Mouse (Mus musculus): ENCODE data around the gene Cenpx.

Gene Cenpx

GRCm38 (mm10) chr11:120726243-120727168, 13.0 kb upstream of the Cenpx start:
- in situ Hi-C loops (cut with MboI, MseI), result no loop called here

DNA sequence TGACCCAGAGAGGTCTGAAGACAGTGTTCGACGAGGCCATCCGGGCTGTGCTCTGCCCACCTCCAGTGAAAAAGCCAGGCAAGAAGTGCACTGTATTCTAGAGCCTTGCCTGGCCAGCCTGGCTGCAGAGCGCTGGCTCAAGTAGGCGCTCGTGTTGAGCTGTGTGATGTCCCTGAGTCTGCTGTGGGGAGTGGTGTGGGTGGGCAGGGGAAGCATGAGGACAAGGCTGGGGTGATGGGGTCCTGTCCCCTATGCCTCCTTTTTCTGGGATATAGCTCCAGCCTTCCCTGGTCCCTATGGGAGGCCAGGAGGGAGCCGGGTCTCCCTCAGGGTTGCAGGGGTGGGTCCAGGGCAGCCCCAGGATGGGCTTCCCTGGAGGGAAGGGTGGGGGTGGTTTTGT, 10.0 kb upstream of the Cenpx start:
- in situ Hi-C loops (cut with MboI, MseI), result no loop called here

GRCm38 (mm10) chr11:120722761-120723382, 9.3 kb upstream of the Cenpx start:
- in situ Hi-C loops (cut with MboI, MseI), result no loop called here

DNA sequence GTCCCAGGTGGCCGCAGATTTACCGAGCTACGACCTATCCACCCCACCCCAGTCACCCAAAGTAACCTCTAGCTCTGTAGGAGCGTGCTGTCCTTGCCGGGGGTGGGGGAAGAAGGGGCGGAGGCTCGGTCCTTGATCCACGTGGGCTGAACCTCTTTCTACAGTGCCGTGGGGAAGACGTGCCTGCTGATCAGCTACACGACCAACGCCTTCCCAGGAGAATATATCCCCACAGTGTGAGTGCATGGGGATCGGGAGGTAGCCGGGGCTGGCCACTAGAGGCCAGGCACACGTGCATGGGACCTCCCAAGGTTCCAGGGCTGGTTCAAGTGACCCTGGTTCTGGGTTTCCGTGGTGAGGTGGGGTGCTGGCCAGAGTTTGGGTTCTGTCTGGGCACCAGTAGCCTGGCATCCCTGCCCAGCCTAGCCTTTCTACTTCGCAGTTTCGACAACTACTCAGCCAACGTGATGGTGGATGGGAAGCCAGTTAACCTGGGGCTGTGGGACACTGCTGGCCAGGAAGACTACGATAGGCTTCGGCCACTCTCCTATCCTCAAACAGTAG, 8.6 kb upstream of the Cenpx start:
- in situ Hi-C loops (cut with MboI, MseI), result no loop called here

DNA sequence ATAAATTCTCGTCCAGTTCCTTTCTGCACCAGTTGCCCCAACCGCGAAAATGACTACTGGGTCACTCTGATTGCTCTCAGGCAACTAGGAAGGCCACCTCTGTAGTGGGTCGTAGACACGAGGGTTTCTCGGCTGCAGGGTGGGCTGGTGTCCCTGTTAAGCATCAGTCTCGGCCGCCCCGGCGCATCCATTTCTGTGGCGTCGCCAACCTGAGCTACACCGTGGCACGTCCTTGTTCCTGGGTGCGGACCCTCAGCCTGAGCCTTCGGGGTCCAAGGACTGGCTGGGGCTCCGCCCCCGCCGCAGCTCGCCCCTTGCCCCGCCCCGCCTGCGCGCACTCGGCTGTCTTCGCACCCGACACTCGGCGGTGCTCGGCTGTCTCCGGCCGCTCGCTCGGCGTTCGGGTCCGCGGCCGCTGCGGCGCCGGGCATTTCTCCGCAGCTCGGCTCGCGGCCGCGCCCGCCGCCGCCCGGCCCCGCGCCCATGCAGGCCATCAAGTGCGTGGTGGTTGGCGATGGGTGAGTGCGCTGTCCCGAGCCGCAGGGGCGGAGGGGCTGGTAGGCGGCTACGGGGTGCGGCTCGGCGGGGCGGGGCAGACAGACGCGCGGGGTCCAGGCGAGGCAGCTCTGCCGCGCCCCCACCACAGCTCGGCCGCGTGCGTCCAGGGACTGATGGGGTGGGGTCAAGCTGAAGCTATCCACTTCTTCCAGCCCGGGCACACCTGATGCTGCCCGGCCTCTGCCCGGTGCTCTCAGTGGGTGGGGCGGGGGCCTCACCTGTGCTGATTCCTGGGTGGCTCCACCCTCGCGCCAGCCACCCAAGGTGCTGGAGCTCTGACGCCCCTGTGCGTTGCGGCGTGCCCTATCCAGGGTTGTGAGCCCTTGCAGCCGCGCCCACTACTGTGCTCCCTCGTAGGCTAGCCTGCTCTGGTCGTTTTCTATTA, 7.9 kb upstream of the Cenpx start, which contains the start of gene Rac3:
TSS of gene Rac3 (plus strand) at position 347 of the 943 bp plus-strand sequence.
- in situ Hi-C loops (cut with MboI, MseI), result no loop called here

DNA sequence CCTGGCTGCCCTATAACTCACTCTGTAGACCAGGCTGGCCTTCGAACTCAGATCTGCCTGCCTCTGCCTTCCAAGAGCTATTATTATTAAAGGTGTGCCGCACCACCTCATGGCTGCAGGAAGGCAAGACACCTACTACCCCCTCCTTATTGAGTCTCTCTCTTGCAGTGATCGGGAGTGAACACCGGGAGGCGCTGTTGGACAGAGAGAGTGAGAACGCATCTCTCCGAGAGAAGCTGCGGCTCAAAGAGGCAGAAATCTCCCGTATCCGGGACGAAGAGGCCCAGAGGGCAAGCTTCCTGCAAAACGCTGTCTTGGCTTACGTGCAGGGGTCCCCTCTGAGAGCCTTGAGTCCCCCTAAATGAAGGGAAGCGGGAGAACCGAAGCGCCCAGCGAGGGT, 6.9 kb upstream of the Cenpx start:
- in situ Hi-C loops (cut with MboI, MseI), result no loop called here

GRCm38 (mm10) chr11:120719841-120720376, 6.4 kb upstream of the Cenpx start:
- in situ Hi-C loops (cut with MboI, MseI), result loop anchor here (5.0 kb wide), 1 partner anchor 57 kb away; no protein-coding TSS in a partner anchor

- in situ Hi-C loops (cut with MboI, MseI), result loop anchor here (5.0 kb wide), 1 partner anchor 58 kb away; no protein-coding TSS in a partner anchor
Measured at GRCm38 (mm10) chr11:120719242-120719641, 5.7 kb upstream of the Cenpx start.

- in situ Hi-C loops (cut with MboI, MseI), result loop anchor here (5.0 kb wide), 1 partner anchor 62 kb away; no protein-coding TSS in a partner anchor
Measured at GRCm38 (mm10) chr11:120715131-120715530, 1.6 kb upstream of the Cenpx start.

DNA sequence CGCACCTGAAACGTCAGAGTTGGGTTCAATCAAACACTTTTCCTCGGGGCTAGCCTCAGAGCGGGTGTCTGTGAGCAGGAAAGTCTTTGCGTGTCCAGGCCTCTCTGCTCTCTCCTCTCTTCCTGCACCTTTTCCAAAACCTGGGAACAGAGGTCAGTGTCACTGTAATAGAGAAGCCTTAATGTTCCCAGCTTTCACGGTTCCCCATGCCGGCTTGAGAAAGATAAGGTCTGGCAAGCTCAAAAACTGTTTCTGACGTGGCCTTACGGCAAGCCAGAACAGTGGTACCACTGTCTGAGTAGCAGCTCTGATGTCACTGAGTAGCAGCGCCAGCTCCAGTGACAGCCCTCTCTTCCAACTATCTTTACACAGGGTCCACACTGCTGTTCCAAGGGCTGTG, 1.0 kb upstream of the Cenpx start:
- in situ Hi-C loops (cut with MboI, MseI), result loop anchor here in 1 of 2 experiments (5.0 kb wide), 1 partner anchor 87 kb away; the partner anchor contains the start of gene Sirt7

- in situ Hi-C loops (cut with MboI, MseI), result loop anchor here in 1 of 2 experiments (5.0 kb wide), 1 partner anchor 86 kb away; the partner anchor contains the start of gene Sirt7
Measured at GRCm38 (mm10) chr11:120712771-120713568, 568 bp downstream of the Cenpx start.

GRCm38 (mm10) chr11:120711980-120712604, 1.4 kb downstream of the Cenpx start:
- in situ Hi-C loops (cut with MboI, MseI), result loop anchor here in 1 of 2 experiments (5.0 kb wide), 1 partner anchor 85 kb away; the partner anchor contains the start of gene Sirt7

- in situ Hi-C loops (cut with MboI, MseI), result loop anchor here in 1 of 2 experiments (5.0 kb wide), 1 partner anchor 83 kb away; the partner anchor contains the start of gene Sirt7
Measured at GRCm38 (mm10) chr11:120710672-120711071, 2.9 kb downstream of the Cenpx start.

DNA sequence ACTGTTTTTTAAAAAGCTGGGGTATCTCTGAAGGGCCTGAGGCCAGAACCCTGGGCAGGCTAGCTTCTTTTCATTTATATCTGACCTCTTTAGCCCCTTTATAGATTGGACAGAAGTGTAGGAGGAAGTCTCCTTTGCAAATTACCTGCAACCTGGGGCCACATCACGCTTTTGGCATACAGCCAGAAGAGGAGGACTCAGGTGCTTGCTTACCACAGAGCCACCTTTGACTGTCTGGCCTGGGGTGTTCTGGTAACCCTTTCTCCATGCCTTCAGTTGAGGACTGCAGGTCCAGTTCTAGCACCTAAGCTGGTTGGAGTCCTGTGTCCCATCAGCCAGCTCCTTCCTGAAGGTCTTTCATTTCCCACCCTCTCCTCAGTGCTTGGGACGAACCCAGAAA, 4.0 kb downstream of the Cenpx start:
- in situ Hi-C loops (cut with MboI, MseI), result no loop called here

DNA sequence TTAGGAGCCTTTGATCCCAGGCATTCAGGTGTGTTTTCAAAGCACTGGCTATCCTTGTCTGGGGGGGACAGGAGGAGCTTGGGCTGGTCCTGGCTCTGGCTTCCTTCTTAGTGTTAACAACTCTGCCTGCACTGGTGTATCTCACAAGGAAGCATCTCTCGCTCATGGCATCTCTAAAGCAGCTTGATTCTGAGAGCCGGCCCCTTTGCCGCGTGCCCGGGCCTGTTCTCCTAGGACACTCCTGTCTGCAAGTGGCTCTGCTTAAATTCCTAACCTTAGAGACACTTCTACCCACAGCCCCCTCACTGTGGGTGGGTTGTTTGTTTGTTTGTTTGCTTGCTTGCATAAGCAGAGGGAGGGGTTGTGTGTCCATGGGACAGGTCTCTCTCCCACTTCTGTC, 5.6 kb downstream of the Cenpx start:
- in situ Hi-C loops (cut with MboI, MseI), result no loop called here

GRCm38 (mm10) chr11:120707225-120707624, 6.3 kb downstream of the Cenpx start:
- in situ Hi-C loops (cut with MboI, MseI), result no loop called here

DNA sequence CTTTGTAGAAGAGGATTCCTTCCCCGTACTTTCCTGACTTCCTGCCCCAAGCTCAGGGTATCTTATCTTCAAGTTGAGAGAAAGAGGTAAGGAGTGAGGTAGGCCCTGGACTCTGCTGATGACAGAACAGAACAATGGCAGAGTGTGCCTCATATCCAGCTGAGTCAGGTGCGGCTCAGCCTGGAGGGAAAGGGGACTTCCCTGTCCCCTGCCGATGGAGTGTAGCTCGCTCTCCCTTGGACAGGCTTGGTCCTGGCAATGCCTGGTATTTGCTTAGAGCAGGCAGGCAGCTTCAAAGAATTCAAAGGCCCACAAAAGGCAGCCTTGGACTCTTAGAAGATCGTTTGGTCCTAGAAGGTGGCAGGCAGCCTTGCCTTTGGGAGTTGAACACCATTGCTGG, 7.4 kb downstream of the Cenpx start:
- in situ Hi-C loops (cut with MboI, MseI), result no loop called here

DNA sequence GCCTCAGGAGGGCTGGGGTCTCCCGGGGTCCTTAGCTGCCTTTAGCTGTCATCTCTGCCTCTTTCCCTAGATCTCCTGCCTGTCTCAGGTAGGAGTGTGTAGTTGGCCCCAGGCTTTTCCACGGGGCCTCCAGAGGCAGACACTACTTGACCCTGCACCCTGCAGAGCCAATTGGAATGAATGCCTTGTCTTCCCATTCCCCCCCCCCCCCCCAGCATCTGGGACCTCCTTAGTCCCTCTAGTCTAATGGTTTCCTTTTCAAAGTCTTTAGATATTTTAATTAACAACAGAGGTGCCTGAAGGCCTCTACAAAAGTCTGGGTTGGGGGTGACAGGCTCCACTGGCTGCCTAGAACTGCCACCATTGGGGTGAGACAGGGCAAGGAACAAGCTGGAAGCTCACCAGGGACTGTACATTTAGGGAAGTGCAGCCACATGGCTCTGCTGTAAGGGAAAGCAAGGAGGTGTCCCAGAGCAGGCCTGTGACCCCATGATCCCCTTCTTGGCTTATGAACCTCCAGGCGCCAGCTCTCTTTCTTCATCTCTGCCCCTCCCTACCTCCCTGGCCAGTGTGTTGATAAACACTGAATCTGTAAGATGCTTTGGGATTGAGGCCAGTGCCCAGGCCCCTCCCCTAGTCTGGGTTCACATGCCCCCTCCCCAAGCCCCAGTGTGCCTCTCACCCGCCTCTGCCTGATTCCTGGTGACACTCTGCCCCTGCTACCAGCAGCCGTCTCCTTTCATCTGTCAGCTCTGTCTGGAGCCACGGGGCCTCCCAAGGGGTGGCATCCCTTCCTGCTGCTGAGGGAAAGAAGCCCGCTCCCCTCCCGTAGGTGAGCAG, 8.8 kb downstream of the Cenpx start:
- in situ Hi-C loops (cut with MboI, MseI), result no loop called here
